ENCODE assay signal across 15 mouse cellular contexts in the genomic region with DNA sequence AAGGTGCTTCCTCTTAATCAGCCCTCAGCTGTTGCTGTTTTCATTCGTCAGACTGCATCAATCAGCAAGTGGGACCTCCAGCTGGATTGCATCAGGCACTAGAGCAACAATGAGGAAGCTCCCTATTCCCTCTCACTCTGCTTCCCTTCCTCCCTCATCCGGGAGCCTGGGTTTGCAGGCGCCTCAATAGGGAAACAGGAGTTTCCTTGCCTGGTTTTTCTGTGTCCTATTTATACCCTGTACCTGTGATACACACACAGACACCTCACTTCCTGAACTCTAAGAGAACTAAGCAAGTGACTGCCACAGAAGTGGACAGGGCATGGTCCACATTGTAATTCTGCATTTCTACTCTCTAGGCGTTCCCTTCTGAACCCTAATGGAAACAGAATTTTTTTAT.
"Had no signal": no experiment of that assay in that cellular context is flagged by ENCODE, and none has a peak within 500 bp of the region (broad histone marks: within the 10 kb centered on the region; RNA-seq: fewer than 3 reads in every experiment).

No protein-coding gene starts in this region.

- H3K9me3 ChIP-seq: limb, embryonic 10.5 days; limb, embryonic 13.5 days; liver, embryonic 12.5 days; liver, embryonic 15.5 days had no signal

- H3K4me1 ChIP-seq: limb, embryonic 10.5 days; liver, embryonic 12.5 days; liver, embryonic 15.5 days had no signal

- H3K27me3 ChIP-seq: limb, embryonic 13.5 days; liver, embryonic 12.5 days; liver, embryonic 15.5 days had no signal

- H3K27ac ChIP-seq: layer of hippocampus, adult 2 months; limb, embryonic 10.5 days; limb, embryonic 13.5 days; liver, embryonic 12.5 days; liver, embryonic 15.5 days had no signal

- H3K4me2 ChIP-seq: limb, embryonic 13.5 days; liver, embryonic 12.5 days; liver, embryonic 15.5 days; midbrain, embryonic 11.5 days had no signal

- H3K36me3 ChIP-seq: limb, embryonic 10.5 days; limb, embryonic 13.5 days; liver, embryonic 12.5 days; liver, embryonic 15.5 days had no signal

- H3K4me3 ChIP-seq: layer of hippocampus, adult 2 months; limb, embryonic 10.5 days; limb, embryonic 13.5 days; liver, embryonic 12.5 days; liver, embryonic 15.5 days had no signal

- DNase-seq: kidney, adult 18-20 months; kidney, adult 9 months; layer of hippocampus, adult 9-11 months; liver; lung, adult 18-20 months; lung, postnatal 4 days; midbrain, embryonic 14.5 days; thymus, adult 18-20 months; thymus, postnatal 36 days had no signal

- H3K9ac ChIP-seq: limb, embryonic 13.5 days; liver, embryonic 12.5 days; liver, embryonic 15.5 days had no signal

- ATAC-seq: liver, embryonic 12.5 days had no signal
